ENCODE assay signal across 9 mouse cellular contexts in the genomic region with DNA sequence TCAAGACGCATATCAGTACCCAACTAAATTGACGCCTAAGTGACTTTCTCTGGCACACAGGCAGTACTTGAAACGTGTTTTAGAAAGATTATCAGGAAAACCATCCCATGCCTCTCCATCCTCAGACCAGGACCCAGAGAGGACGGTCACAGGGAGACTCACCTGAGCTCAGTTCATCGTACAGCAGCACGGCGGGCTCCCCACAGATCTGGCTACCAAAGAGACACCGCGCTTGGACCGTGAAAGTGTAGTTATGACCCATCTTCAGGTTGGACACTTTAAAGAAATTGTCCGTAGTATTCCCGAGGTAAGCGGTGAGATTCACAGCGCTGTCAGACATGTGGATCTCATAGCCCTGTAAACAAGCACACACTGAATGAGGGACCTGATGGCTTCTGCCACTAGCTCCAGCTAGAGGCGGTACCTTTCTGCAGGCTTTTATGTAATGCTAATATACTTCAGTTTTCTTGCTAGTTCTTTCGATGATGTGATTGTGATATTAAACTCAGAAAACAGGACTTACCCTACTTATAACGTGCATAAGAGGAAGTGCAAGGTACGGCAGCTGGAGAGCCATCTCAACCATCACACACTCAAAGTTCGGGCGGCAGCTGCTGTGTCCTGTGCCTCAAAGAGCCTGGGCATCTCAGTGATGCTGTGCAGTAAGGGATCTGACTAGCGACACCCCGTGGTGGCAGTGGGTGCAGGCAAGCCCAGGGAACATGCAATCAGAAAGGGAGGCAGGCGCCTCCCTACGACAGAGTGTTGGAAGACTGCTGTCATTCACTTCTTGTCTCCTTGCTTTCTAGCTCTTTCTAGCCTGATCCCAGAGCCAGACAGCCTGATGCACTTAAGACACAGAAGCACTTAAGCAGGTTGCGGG.
DNase-seq lines count a peak whose midpoint lies in the region; ATAC-seq and TF ChIP-seq lines count a peak whose summit lies in the region.
"Had no signal": no experiment of that assay in that cellular context is flagged by ENCODE, and none has a peak within 500 bp of the region (broad histone marks: within the 10 kb centered on the region; RNA-seq: fewer than 3 reads in every experiment).

No protein-coding gene starts in this region.

- H3K4me3 ChIP-seq in heart, adult 2 months: no peak overlapping the region
- no peak overlapping the region for H3K4me3 ChIP-seq in heart, embryonic 11.5 days (ENCODE audit: low read depth, low read length)
- no peak overlapping the region for H3K4me3 ChIP-seq in midbrain, embryonic 16.5 days (ENCODE audit: low read depth, low read length)
- H3K4me3 ChIP-seq: lung, embryonic 15.5 days had no signal

- H3K4me2 ChIP-seq in heart, embryonic 11.5 days: no peak overlapping the region
- H3K4me2 ChIP-seq in midbrain, embryonic 16.5 days (ENCODE audit: low read length): no peak overlapping the region
- H3K4me2 ChIP-seq: lung, embryonic 15.5 days had no signal

- TF ChIP-seq CTCF in heart, adult 2 months (IDR thresholded peaks at IDR 0.05): peak; percentile 69

- no peak for TF ChIP-seq POLR2A in heart, adult 2 months (IDR thresholded peaks at IDR 0.05; ENCODE audit: insufficient read depth, low read depth, low read length)

- 0 out of 2 replicates have a peak, but pooled peaks have one; percentile 28 for TF ChIP-seq EP300 in heart, adult 2 months (IDR thresholded peaks at IDR 0.05; ENCODE audit: insufficient read depth, low read depth, low read length)

- no peaks in the 10 kb centered on the region for H3K9me3 ChIP-seq in heart, embryonic 11.5 days (replicated peaks; ENCODE audit: control insufficient read depth, low read length)
- no peaks in the 10 kb centered on the region for H3K9me3 ChIP-seq in midbrain, embryonic 16.5 days (replicated peaks; ENCODE audit: control insufficient read depth, low read length, poor library complexity, severe bottlenecking)
- H3K9me3 ChIP-seq: lung, embryonic 15.5 days had no signal

- no peaks in the 10 kb centered on the region for H3K79me2 ChIP-seq in heart, adult 2 months (replicated peaks; ENCODE audit: control insufficient read depth, insufficient read depth, low read length)

- no peaks in the 10 kb centered on the region for H3K27me3 ChIP-seq in heart, adult 2 months (ENCODE audit: control insufficient read depth, insufficient read depth, low read length)
- H3K27me3 ChIP-seq in heart, embryonic 11.5 days (ENCODE audit: control insufficient read depth, insufficient read depth, low read length): no peaks in the 10 kb centered on the region
- H3K27me3 ChIP-seq in midbrain, embryonic 16.5 days (ENCODE audit: control insufficient read depth, insufficient read depth, low read depth, low read length): no peaks in the 10 kb centered on the region
- H3K27me3 ChIP-seq: lung, embryonic 15.5 days had no signal

- H3K9ac ChIP-seq in heart, adult 2 months (ENCODE audit: low read depth, low read length): no peak overlapping the region
- no peak overlapping the region for H3K9ac ChIP-seq in heart, embryonic 11.5 days (ENCODE audit: low read depth, low read length)
- no peak overlapping the region for H3K9ac ChIP-seq in midbrain, embryonic 16.5 days (ENCODE audit: low read depth, low read length)
- H3K9ac ChIP-seq: lung, embryonic 15.5 days had no signal

- no peak overlapping the region for H3K27ac ChIP-seq in heart, adult 2 months
- no peak overlapping the region for H3K27ac ChIP-seq in heart, embryonic 11.5 days (ENCODE audit: low read depth, low read length)
- no peak overlapping the region for H3K27ac ChIP-seq in midbrain, embryonic 16.5 days (ENCODE audit: low read length)
- H3K27ac ChIP-seq: lung, embryonic 15.5 days had no signal

- no peaks in the 10 kb centered on the region for H3K36me3 ChIP-seq in heart, adult 2 months (ENCODE audit: control insufficient read depth, insufficient read depth, low read length)
- H3K36me3 ChIP-seq in heart, embryonic 11.5 days (ENCODE audit: control insufficient read depth, insufficient read depth, low read length): no peaks in the 10 kb centered on the region
- H3K36me3 ChIP-seq in midbrain, embryonic 16.5 days (ENCODE audit: control insufficient read depth, insufficient read depth, low read length): peaks cover 8% of the 10 kb centered on the region

- intact Hi-C loops in heart, adult 2 months (cut with DNase I): no loop called here

- DNase-seq in heart, adult 2 months: peak; percentile 18 to 33
- peak; percentile 29 for DNase-seq in adrenal gland, adult 2 months
- peak; percentile 64 for DNase-seq in embryo, embryonic 9.5 days (ENCODE audit: extremely low spot score)
- DNase-seq in heart, postnatal 4 days: peak; percentile 70
- peak; percentile 71 to 73 for DNase-seq in left cerebral cortex, adult 8-10 months (ENCODE audit: low spot score in 2 of 2)
- peak; percentile 16 for DNase-seq in thymus, postnatal 25 days

- WGBS in heart, adult 2 months: 78% methylated on average over 25 of the region's 25 CpGs
- 68% methylated on average over 25 of the region's 25 CpGs for WGBS in heart, embryonic 11.5 days (ENCODE audit: insufficient replicate concordance)
- WGBS in midbrain, embryonic 16.5 days: 67% methylated on average over 25 of the region's 25 CpGs

- no peak for ATAC-seq in heart, embryonic 11.5 days (replicated peaks; ENCODE audit: insufficient number of reproducible peaks, low FRiP score, low TSS enrichment)
- peak; percentile 92 for ATAC-seq in midbrain, embryonic 16.5 days

- no peaks in the 10 kb centered on the region for H3K4me1 ChIP-seq in heart, adult 2 months (ENCODE audit: control insufficient read depth, insufficient read depth, low read length)
- peaks cover 17% of the 10 kb centered on the region for H3K4me1 ChIP-seq in heart, embryonic 11.5 days (ENCODE audit: control insufficient read depth, insufficient read depth, low read length)
- H3K4me1 ChIP-seq in midbrain, embryonic 16.5 days (ENCODE audit: control insufficient read depth, insufficient read depth, low read length): no peaks in the 10 kb centered on the region
- H3K4me1 ChIP-seq: lung, embryonic 15.5 days had no signal

Comparison
In these comparisons a context has a peak if more than half of its experiments do, and no peak if none do; other contexts are left out.
1. DNase-seq: peak in every context shown above with its lines; median percentile 72 in left cerebral cortex, adult 8-10 months; 70 in heart, postnatal 4 days; 64 in embryo, embryonic 9.5 days; 29 in adrenal gland, adult 2 months; 26 in heart, adult 2 months; 16 in thymus, postnatal 25 days.